Mouse (Mus musculus) lung, adult 2 months (tissue): ENCODE results near the gene Zfp428. TPM values are rescaled to one million over a fixed set of nuclear protein-coding genes. Genes with fewer than 3 reads are reported as not detected.
"Not testable (repeated sequence)": the region's sequence is repeated elsewhere in the genome, so short reads cannot be mapped to it uniquely, and the experiment has no call there.

Experiments used
- DNase-seq: peaks from one replicate; pipeline ENCODE4 v3.0.0; 2022
- H3K4me1 ChIP-seq: fragments of 200-500 bp; 2 replicates; pipeline ENCODE4 v1.6.1; 2011; ENCODE audit warnings: low read length; ENCODE audit not compliant: control insufficient read depth, insufficient read depth
- H3K4me3 ChIP-seq: fragments of 200-500 bp; replicated peaks from 2 replicates; pipeline ENCODE3; 2011; ENCODE audit warnings: low read depth, mild to moderate bottlenecking, control low read depth, low read length; ENCODE audit errors: extremely low read depth
- CTCF ChIP-seq: fragments of 200-500 bp; IDR thresholded peaks from 2 replicates; pipeline ENCODE4 v1.5.1; 2011; ENCODE audit warnings: mild to moderate bottlenecking, low read length, control low read depth; ENCODE audit not compliant: insufficient read depth
- POLR2A ChIP-seq: fragments of 200-500 bp; IDR thresholded peaks from 2 replicates; pipeline ENCODE4 v1.6.1; 2011; ENCODE audit warnings: low read depth, mild to moderate bottlenecking, control low read depth, low read length, borderline replicate concordance; ENCODE audit errors: extremely low read depth
- WGBS: fragments of 180-500 bp; shearing (Covaris S2); methylation state at CpG from one replicate; pipeline ENCODE4 v1.1.7; 2018; 5-methylcytosine and 5-hydroxymethylcytosine counted together
- polyA plus RNA-seq: library from polyadenylated mRNA; depleted of rRNA; stranded (reverse); fragments of >200 nt; gene quantifications from 2 replicates; pipeline ENCODE4 v1.2.3, GENCODE M21; 2012

The Zfp428 gene
- polyA plus RNA-seq, 1 experiment: 7.1 TPM

GRCm38 (mm10) chr7:24517077-24517476, 10.3 kb downstream of the Zfp428 start:
- 61% methylated on average over 5 of the region's 5 CpGs for WGBS
- no peak for DNase-seq
- TF ChIP-seq POLR2A (no peak), CTCF (no peak)
- H3K4me3 ChIP-seq: no peak overlapping the region
- H3K4me1 ChIP-seq: no peaks in the 10 kb centered on the region

GRCm38 (mm10) chr7:24517654-24518053, 10.8 kb downstream of the Zfp428 start:
- TF ChIP-seq POLR2A (no peak), CTCF (no peak)
- 64% methylated on average over 6 of the region's 6 CpGs for WGBS
- no peak overlapping the region for H3K4me3 ChIP-seq
- DNase-seq: no peak
- no peaks in the 10 kb centered on the region for H3K4me1 ChIP-seq

GRCm38 (mm10) chr7:24519130-24519529, 12.3 kb downstream of the Zfp428 start:
- DNase-seq: no peak
- TF ChIP-seq CTCF (no peak), POLR2A (no peak)
- 53% methylated on average over 3 of the region's 3 CpGs for WGBS

GRCm38 (mm10) chr7:24520054-24520453, 13.2 kb downstream of the Zfp428 start:
- H3K4me1 ChIP-seq, H3K4me3 ChIP-seq, DNase-seq: not testable (repeated sequence)
- 84% methylated on average over 10 of the region's 10 CpGs for WGBS

More at GRCm38 (mm10) chr7:24519130-24519529, 12.3 kb downstream of the Zfp428 start:
- no peaks in the 10 kb centered on the region for H3K4me1 ChIP-seq
- no peak overlapping the region for H3K4me3 ChIP-seq

GRCm38 (mm10) chr7:24522805-24523204, 16.0 kb downstream of the Zfp428 start:
- no peak for DNase-seq
- TF ChIP-seq CTCF (no peak), POLR2A (no peak)
- Histone ChIP-seq H3K4me3 (no peak overlapping the region), H3K4me1 (no peaks in the 10 kb centered on the region)
- 45% methylated on average over 5 of the region's 5 CpGs for WGBS

GRCm38 (mm10) chr7:24523723-24524122, 16.9 kb downstream of the Zfp428 start:
- TF ChIP-seq CTCF (no peak), POLR2A (no peak)
- 81% methylated on average over 6 of the region's 6 CpGs for WGBS
- H3K4me1 ChIP-seq: no peaks in the 10 kb centered on the region

GRCm38 (mm10) chr7:24524978-24525377, 18.2 kb downstream of the Zfp428 start:
- TF ChIP-seq CTCF: no peak
- no peak for TF ChIP-seq POLR2A
- no peaks in the 10 kb centered on the region for H3K4me1 ChIP-seq
- H3K4me3 ChIP-seq: no peak overlapping the region
- DNase-seq: no peak
- 72% methylated on average over 6 of the region's 6 CpGs for WGBS

More at GRCm38 (mm10) chr7:24523723-24524122, 16.9 kb downstream of the Zfp428 start:
- H3K4me3 ChIP-seq: no peak overlapping the region
- DNase-seq: no peak

GRCm38 (mm10) chr7:24525686-24526420, 19.0 kb downstream of the Zfp428 start:
- DNase-seq: no peak
- Histone ChIP-seq H3K4me3 (no peak overlapping the region), H3K4me1 (no peaks in the 10 kb centered on the region)
- TF ChIP-seq CTCF (no peak), POLR2A (no peak)
- WGBS: 71% methylated on average over 12 of the region's 12 CpGs

GRCm38 (mm10) chr7:24528861-24529260, 22.1 kb downstream of the Zfp428 start:
- WGBS: 92% methylated on average over 11 of the region's 11 CpGs
- peaks cover 4% of the 10 kb centered on the region; the same call in 1 of the 2 replicates for H3K4me1 ChIP-seq
- TF ChIP-seq CTCF (no peak), POLR2A (no peak)
- no peak for DNase-seq
- H3K4me3 ChIP-seq: no peak overlapping the region

GRCm38 (mm10) chr7:24529580-24529979, 22.8 kb downstream of the Zfp428 start:
- WGBS: 46% methylated on average over 11 of the region's 11 CpGs
- peaks cover 4% of the 10 kb centered on the region; the same call in 1 of the 2 replicates for H3K4me1 ChIP-seq
- peak overlapping the region; percentile 82 for H3K4me3 ChIP-seq
- no peak for DNase-seq
- TF ChIP-seq CTCF: no peak
- no peak for TF ChIP-seq POLR2A
